Mouse (Mus musculus) skeletal muscle tissue, adult 2 months (tissue): ENCODE measurements around the gene Ppp4r3b.

Experiments
- DNase-seq: peaks from one replicate; pipeline ENCODE4 v3.0.0-alpha.2; 2012; ENCODE audit warnings: low read depth, low spot score

The Ppp4r3b gene

GRCm38 (mm10) chr11:29238047-29238446 lies 65.4 kb downstream of the Ppp4r3b start:
- DNase-seq: no peak

DNA sequence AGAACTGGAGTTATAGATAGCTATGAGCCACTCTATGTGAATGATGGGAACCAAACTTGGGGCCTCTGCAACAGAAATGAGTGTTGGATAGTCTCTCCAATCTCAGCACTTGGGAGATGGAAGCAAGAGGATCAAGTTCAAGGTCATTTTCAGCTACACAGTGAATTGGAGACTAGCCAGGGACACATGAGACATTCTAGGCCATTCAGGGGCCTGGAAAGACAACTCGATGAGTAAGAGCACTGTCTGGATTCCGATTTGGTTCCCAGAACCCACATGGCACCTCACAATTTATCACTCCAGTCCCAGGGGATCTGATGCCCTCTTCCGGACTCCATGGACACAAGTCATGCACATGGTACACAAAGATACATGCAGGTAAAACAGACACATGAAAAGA lies 65.9 kb downstream of the Ppp4r3b start:
- DNase-seq: no peak

- DNase-seq: no peak
Observed at GRCm38 (mm10) chr11:29239353-29239752, 66.7 kb downstream of the Ppp4r3b start.

DNA sequence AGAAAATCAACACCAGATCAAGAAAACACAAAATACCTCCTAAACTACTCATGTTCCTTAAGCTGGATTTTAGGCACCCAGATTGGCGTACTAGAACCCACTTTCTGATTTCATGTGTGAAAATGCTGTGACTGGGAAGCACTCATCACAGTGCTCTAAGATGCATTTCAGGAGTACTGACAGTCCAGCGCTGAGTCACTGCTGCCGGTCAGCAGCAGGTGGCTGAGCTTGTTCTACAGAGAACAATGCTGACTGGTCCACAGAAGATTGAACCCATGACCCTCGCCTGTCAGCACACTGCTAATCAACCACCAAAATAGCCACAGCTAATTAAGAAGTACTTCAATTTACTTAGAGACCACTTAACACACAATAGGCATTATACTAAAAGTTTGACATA lies 69.3 kb downstream of the Ppp4r3b start:
- DNase-seq: no peak

DNA sequence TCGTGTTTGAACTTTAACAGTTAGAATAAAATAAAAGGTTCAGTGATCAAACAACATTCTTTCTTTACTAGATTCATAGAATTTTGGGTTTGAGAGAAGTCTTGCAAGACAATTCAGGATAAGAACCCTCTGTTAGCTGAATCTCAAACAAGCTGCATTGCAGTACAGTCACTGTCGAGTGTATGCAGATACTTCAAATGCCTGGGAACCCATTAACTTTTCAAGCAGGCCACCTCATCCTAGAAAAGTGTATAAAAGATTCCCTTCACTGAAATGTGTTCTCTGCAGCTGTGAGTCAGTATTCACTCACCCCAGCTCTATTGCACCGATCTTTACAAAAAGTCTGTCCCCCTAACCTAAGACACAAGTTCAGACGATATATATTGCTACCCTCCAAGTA lies 73.3 kb downstream of the Ppp4r3b start:
- DNase-seq: no peak

- peak; percentile 95 for DNase-seq
Observed at GRCm38 (mm10) chr11:29246883-29247650, 74.4 kb downstream of the Ppp4r3b start, which contains the start of gene Cfap36. Gene Cfap36, minus strand, starts transcription at chr11:29247409.

GRCm38 (mm10) chr11:29247725-29248124 lies 75.0 kb downstream of the Ppp4r3b start:
- DNase-seq: no peak

DNA sequence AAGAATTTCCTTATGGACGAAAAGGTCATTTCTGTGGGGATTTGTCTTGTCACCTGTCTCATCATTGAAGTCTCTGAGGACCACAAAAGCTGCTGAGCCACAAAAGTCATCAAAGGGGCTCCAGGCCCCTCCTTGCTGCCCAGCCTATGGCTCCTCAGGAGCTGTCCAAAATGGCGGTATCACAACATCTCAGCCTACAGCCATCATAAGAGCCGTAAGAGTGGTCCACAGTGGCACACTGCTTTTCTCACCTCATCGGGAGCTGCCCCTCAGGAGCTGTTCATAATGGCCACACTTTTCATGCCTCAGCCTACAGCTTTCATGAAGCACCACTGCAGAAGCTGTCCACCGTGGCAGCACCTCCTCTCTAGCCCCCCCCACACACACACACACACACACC lies 75.7 kb downstream of the Ppp4r3b start:
- no peak for DNase-seq

DNA sequence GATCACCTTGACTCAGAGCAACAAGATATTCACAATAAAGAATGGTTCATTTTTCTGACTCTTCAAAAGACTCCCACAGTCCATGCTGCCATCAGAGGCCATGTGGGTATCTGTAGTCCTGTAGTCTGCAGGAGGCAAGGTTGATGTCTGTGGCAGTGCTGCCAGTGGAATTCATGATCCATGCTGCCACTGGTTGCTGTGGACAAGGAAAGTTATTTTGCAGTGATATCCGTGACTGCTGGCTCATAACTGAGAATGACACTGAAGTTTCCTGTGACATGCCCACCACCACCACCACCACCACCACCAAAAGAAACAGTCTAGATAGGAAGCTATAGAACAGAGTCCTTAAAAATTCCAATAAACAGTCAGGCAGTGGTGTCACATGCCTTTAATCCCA lies 82.0 kb downstream of the Ppp4r3b start:
- DNase-seq: no peak

DNA sequence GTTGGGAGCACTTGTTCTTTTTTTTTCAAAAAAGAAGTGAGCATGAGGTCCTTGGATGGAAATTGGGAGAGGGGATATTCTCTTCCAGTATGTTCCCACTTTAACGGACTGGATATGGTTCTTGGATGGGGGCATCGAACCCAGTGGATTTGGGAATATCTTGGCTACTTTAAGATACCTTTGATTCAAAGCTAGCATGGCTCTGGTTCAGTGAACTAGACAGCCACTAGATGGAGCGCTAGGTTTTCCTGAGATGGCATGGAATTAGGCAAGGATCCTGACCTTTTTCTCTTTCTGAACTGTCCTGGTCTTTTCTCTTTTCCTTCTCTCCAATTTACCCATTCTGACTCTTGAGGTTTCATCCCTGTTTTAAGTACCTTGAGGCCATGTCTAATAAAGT lies 95.1 kb downstream of the Ppp4r3b start:
- no peak for DNase-seq
